Mouse (Mus musculus): ENCODE data around the gene Rps10. TPM values are rescaled to one million over a fixed set of nuclear protein-coding genes. Genes with fewer than 3 reads are reported as not detected.

The Rps10 gene
- polyA plus RNA-seq, 1 experiment: 561 TPM

DNA sequence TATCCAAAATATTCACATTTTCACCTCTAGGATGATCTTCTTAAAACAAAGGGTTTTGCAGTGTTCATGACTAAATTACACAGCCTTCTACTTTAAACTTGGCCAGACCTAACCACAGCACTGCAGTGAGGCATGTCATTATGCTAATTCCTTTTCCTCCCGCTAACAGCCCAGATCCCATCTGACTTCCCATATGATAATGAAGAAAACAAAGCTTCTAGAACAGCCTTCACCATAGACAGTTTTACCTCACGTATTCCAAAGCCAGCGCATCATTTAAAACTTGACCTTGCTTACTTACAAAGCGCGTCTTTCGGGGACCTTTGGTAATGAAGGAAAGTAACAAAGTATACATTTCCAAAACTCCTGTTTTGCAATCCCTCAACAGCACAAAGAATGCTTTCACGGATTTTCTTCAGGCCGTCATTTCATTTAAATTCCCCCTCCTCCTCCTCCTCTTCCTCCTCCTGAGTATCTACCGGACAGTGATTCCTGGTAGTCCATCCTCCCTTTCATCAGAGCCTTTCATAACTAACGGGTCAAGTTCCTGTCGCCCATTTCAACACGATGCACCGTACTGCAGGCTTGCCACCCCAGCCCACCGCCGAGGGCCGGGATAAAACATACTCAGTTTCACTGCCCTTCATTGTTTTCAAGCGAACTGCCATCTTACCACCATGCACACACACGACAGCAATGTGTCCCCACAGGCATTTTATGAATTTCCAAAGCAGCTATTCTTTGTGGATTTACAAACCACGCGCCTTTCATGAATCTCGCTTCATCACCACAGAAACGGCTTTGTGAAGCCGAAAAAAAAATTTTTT, 14.6 kb downstream of the Rps10 start:
- Histone ChIP-seq H3K4me1 (ENCODE audit: control insufficient read depth, insufficient read depth, low read length) (peaks cover 5% of the 10 kb centered on the region; the same call in 1 of the 2 replicates), H3K27ac (ENCODE audit: insufficient read depth, low read length) (peak overlapping the region; percentile 20; the same call in 1 of the 2 replicates), H3K4me3 (ENCODE audit: insufficient read depth, low read length) (peak overlapping the region; percentile 80)
- TF ChIP-seq POLR2A (IDR thresholded peaks at IDR 0.05; ENCODE audit: extremely low read depth, insufficient read depth, low read length): no peak
- TF ChIP-seq CTCF (IDR thresholded peaks at IDR 0.05; ENCODE audit: extremely low read depth, insufficient read depth, low read length): no peak

DNA sequence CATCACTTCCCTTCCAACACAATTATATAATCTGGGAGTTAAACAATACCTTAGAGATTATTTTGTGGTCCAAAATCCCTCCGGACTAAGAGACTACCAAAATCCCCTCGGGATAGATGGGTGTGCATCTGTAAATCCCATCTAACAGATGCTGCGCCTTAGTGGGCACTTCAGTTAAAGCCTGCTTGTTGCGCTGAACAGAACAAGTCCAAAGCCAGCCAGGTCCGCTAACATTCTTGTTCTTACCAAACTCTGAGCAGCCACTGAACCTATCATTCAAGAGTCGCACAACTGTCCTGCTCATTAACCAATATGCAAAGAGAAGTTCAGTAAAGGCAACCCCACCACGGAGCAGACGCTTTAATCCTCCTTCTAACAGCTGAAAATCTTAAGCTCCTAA, 15.3 kb downstream of the Rps10 start:
- peak overlapping the region; percentile 86 for H3K27ac ChIP-seq (ENCODE audit: insufficient read depth, low read length)
- H3K4me3 ChIP-seq (ENCODE audit: insufficient read depth, low read length): peak overlapping the region; percentile 80
- TF ChIP-seq POLR2A (IDR thresholded peaks at IDR 0.05; ENCODE audit: extremely low read depth, insufficient read depth, low read length) (no peak), CTCF (IDR thresholded peaks at IDR 0.05; ENCODE audit: extremely low read depth, insufficient read depth, low read length) (no peak)
- peaks cover 5% of the 10 kb centered on the region; the same call in 1 of the 2 replicates for H3K4me1 ChIP-seq (ENCODE audit: control insufficient read depth, insufficient read depth, low read length)

DNA sequence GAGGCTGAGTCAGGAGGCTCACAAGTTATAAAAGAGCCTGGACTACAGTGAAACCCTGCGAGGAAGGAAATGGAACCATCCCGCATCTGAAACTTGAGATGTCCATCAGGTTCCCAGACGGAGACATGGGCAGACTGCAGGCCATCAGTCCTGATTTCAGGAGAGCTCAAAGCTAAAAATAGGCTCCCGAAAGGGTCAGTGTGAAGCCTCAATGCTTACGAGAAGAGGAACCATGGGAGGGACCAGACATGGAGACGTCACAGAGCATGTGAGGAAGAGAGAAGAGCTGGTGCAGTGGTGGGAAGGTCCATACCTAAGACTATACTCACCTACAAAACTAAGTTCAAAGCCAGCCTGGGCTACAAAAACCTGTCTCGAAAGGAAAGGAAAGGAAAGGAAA, 21.1 kb downstream of the Rps10 start:
- H3K4me1 ChIP-seq (ENCODE audit: control insufficient read depth, insufficient read depth, low read length): peaks cover 23% of the 10 kb centered on the region
- H3K27ac ChIP-seq (ENCODE audit: insufficient read depth, low read length): no peak overlapping the region
- TF ChIP-seq CTCF (IDR thresholded peaks at IDR 0.05; ENCODE audit: extremely low read depth, insufficient read depth, low read length): no peak
- no peak for TF ChIP-seq POLR2A (IDR thresholded peaks at IDR 0.05; ENCODE audit: extremely low read depth, insufficient read depth, low read length)
- no peak overlapping the region for H3K4me3 ChIP-seq (ENCODE audit: insufficient read depth, low read length)

DNA sequence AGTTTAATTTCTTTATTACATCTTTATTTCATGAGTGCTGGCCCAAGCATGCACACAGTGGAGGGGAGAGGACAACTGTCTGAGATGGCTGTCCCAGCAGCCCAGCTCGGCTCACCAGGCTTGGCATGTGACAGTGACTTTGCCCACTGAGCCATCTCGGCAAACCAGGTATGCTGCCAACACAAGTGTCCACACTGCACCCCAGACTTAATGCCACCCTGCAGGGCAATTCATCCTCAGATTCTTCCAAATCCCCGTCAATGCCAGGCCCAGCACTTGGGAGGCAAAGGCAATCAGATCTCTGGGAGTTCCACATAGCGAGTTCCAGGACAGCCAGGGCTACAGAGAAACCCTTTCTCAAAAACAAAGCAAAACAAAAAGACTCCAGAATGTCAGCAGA, 23.5 kb downstream of the Rps10 start:
- TF ChIP-seq CTCF (IDR thresholded peaks at IDR 0.05; ENCODE audit: extremely low read depth, insufficient read depth, low read length): no peak
- no peak for TF ChIP-seq POLR2A (IDR thresholded peaks at IDR 0.05; ENCODE audit: extremely low read depth, insufficient read depth, low read length)
- H3K4me3 ChIP-seq (ENCODE audit: insufficient read depth, low read length): no peak overlapping the region
- H3K27ac ChIP-seq (ENCODE audit: insufficient read depth, low read length): no peak overlapping the region
- H3K4me1 ChIP-seq (ENCODE audit: control insufficient read depth, insufficient read depth, low read length): peaks cover 24% of the 10 kb centered on the region

DNA sequence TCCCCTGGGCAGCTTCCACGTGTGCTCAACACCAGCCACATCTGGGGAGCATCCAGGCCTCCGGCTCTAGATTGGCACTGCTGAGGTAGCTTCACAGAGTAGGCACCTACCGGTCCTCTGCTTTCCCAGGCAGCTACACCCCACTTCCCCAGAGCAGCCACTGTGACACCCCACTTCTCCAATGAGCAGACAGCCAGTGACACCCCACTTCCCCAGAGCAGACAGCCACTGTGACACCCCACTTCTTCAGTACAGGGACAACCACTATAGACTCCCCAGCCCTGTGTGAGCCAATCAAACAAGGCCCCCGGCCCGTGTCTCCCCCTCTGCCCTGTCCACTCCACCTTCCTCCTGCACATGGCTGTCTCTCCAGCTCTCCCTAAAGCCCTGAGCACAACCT, 24.5 kb downstream of the Rps10 start:
- TF ChIP-seq POLR2A (IDR thresholded peaks at IDR 0.05; ENCODE audit: extremely low read depth, insufficient read depth, low read length): no peak
- TF ChIP-seq CTCF (IDR thresholded peaks at IDR 0.05; ENCODE audit: extremely low read depth, insufficient read depth, low read length): no peak
- H3K4me1 ChIP-seq (ENCODE audit: control insufficient read depth, insufficient read depth, low read length): peaks cover 24% of the 10 kb centered on the region
- no peak overlapping the region for H3K4me3 ChIP-seq (ENCODE audit: insufficient read depth, low read length)
- peak overlapping the region; percentile 62; the same call in 1 of the 2 replicates for H3K27ac ChIP-seq (ENCODE audit: insufficient read depth, low read length)

DNA sequence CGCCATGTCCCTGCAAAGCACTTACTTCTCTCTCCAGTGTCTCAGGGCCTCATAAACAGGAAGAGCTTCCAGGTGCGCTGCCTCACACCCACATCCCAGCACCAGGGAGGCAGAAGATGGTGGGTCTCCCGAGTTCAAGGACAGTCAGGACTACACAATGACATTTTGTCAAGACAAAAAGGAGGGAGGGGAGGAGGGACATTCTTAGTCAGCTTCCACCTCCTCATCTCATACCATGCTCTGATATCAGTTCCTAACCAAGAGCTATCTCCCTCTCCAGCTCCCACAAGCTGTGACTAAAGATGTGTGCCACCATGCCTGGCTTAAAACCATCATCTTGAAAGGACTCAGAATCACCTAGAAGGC, 25.0 kb downstream of the Rps10 start:
- H3K4me3 ChIP-seq (ENCODE audit: insufficient read depth, low read length): no peak overlapping the region
- peak overlapping the region; percentile 62 for H3K27ac ChIP-seq (ENCODE audit: insufficient read depth, low read length)
- peaks cover 24% of the 10 kb centered on the region for H3K4me1 ChIP-seq (ENCODE audit: control insufficient read depth, insufficient read depth, low read length)
- TF ChIP-seq CTCF (IDR thresholded peaks at IDR 0.05; ENCODE audit: extremely low read depth, insufficient read depth, low read length) (no peak), POLR2A (IDR thresholded peaks at IDR 0.05; ENCODE audit: extremely low read depth, insufficient read depth, low read length) (no peak)

DNA sequence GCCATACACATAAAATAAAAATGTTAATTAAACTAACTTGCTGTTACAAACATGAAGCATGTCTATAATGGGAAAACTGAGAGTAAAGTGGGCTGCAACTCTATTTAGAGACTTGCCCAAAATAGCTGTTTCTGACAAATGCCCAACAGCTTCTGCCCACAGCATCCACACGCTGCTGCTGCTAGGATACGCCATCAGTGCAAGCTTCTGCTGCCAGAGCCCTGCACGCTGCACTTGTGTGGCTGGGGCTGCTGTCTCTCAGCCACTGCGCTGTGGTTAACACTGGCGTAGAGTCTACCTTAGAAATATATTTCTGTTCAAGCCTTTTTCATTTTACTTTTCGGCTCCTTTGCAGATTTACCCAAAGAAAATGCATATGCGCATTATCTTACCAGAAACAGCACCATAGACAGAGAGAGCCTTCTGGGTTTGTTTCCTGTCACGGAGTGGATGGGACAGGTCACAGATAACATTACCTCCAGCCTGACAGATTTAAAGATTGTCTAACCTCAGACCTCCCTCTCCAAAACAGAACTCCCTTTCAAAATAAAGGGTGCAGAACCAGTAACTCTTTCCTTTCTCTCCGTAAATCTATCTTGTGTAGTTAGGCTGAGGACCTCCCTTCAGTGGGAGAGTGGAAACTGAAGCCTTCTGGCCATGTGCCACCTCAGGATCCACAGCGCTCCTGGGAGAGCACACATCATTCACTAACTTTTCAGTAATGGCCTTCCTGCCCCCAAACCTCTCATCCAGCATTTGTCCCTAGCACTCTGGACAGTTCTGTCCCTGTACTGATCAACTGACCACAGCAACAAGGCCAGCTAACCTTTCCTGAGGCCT, 25.6 kb downstream of the Rps10 start:
- Histone ChIP-seq H3K4me1 (ENCODE audit: control insufficient read depth, insufficient read depth, low read length) (peaks cover 24% of the 10 kb centered on the region), H3K27ac (ENCODE audit: insufficient read depth, low read length) (peak overlapping the region; percentile 62), H3K4me3 (ENCODE audit: insufficient read depth, low read length) (no peak overlapping the region)
- TF ChIP-seq CTCF (IDR thresholded peaks at IDR 0.05; ENCODE audit: extremely low read depth, insufficient read depth, low read length) (no peak), POLR2A (IDR thresholded peaks at IDR 0.05; ENCODE audit: extremely low read depth, insufficient read depth, low read length) (peak; percentile 57; the same call in 1 of the 2 replicates)

DNA sequence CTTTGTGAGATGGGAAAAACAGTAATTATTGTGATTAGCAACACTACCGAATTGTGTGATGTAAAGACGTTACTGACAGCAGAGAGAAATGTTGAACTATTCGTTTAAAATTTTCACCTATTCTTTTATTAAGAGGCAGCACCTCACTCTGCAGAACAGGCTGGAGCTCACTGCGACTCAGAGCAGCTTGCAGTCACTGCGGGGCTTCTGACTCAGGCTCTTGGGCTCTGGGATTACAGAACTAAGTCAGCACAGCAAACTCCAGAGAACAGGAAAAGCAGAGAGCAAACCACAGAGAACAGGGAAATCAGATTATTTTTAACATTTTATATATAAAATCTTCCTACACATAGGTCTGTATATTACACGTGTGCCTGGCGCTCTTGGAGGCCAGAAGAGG, 26.9 kb downstream of the Rps10 start:
- Histone ChIP-seq H3K4me3 (ENCODE audit: insufficient read depth, low read length) (no peak overlapping the region), H3K4me1 (ENCODE audit: control insufficient read depth, insufficient read depth, low read length) (peaks cover 22% of the 10 kb centered on the region), H3K27ac (ENCODE audit: insufficient read depth, low read length) (peak overlapping the region; percentile 70; the same call in 1 of the 2 replicates)
- no peak for TF ChIP-seq POLR2A (IDR thresholded peaks at IDR 0.05; ENCODE audit: extremely low read depth, insufficient read depth, low read length)
- no peak for TF ChIP-seq CTCF (IDR thresholded peaks at IDR 0.05; ENCODE audit: extremely low read depth, insufficient read depth, low read length)

DNA sequence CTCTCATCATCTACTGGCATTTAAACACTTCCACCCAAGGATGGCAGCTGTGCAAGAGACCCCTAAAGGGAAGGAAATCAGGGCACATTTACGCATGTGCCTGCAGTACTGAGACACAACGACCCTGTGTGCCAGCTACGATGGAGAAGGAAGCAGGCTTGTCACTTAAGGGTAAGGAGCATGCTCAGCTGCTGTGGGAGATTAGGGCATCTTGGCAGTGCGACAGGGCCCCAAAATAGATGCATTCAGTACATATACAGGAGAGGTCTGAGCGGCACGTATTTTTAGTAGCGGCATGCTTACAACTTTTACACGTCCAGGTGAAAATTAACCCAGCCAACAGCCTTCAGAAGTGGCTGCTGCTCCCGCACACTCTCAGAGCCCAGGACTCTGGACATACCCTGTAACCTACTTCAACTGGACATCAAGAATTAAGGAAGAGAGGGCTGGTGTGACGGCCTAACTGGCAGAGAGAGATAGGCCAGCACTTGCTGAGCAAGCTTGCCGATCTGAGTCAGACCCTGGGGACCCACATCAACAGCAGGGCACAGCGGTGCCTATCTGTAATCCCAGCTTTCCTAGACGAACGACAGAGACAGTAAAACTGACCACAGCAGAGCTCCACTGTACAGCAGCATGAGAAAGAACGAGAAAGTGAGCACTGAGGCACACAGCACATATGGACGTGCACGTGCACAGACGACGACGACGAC, 32.8 kb downstream of the Rps10 start:
- no peak overlapping the region for H3K27ac ChIP-seq (ENCODE audit: insufficient read depth, low read length)
- peaks cover 22% of the 10 kb centered on the region for H3K4me1 ChIP-seq (ENCODE audit: control insufficient read depth, insufficient read depth, low read length)
- no peak overlapping the region for H3K4me3 ChIP-seq (ENCODE audit: insufficient read depth, low read length)
- no peak for TF ChIP-seq POLR2A (IDR thresholded peaks at IDR 0.05; ENCODE audit: extremely low read depth, insufficient read depth, low read length)
- no peak for TF ChIP-seq CTCF (IDR thresholded peaks at IDR 0.05; ENCODE audit: extremely low read depth, insufficient read depth, low read length)
